Mouse (Mus musculus) heart, embryonic 14.5 days (tissue): ENCODE results near the gene Odf2. TPM values are rescaled to one million over a fixed set of nuclear protein-coding genes. Genes with fewer than 3 reads are reported as not detected.

Experiments
- ATAC-seq: fragments of 200-750 bp; cut with Nextera tagmentation; 2 replicates; pipeline ENCODE4 v1.8.0; 2017; ENCODE audit warnings: low read depth, moderate TSS enrichment; ENCODE audit not compliant: insufficient number of reproducible peaks, insufficient read depth, low FRiP score
- H3K27ac ChIP-seq, 2 experiments: fragments of 200-500 bp in 1 of 2; fragments of 300-500 bp in 1 of 2; sonication (generic) in 1 of 2; replicated peaks in 1 of 2; 2 replicates each; pipeline ENCODE4 v1.5.1; 2012 to 2014; ENCODE audit warnings: low read depth in 2 of 2, low read length in 2 of 2, control low read depth in 1 of 2, mild to moderate bottlenecking in 1 of 2, mixed read lengths in 1 of 2; ENCODE audit not compliant: control insufficient read depth in 1 of 2, insufficient read depth in 1 of 2
- H3K27me3 ChIP-seq: fragments of 300-500 bp; sonication (generic); 2 replicates; pipeline ENCODE4 v1.6.1; 2014; ENCODE audit warnings: mild to moderate bottlenecking, low read length, control low read depth; ENCODE audit not compliant: control insufficient read depth, insufficient read depth
- H3K36me3 ChIP-seq: fragments of 300-500 bp; sonication (generic); 2 replicates; pipeline ENCODE4 v1.6.1; 2014; ENCODE audit warnings: mild to moderate bottlenecking, control low read depth, low read length, mixed read lengths; ENCODE audit not compliant: control insufficient read depth, insufficient read depth
- H3K4me1 ChIP-seq, 2 experiments: fragments of 200-500 bp in 1 of 2; fragments of 300-500 bp in 1 of 2; sonication (generic) in 1 of 2; 2 replicates each; pipeline ENCODE4 v1.6.1; 2012 to 2014; ENCODE audit warnings: low read length in 2 of 2, control low read depth in 1 of 2, mixed read lengths in 1 of 2; ENCODE audit not compliant: control insufficient read depth in 2 of 2, insufficient read depth in 2 of 2
- H3K4me2 ChIP-seq: fragments of 300-500 bp; sonication (generic); 2 replicates; pipeline ENCODE4 v1.6.1; 2014; ENCODE audit warnings: mild to moderate bottlenecking, low read length
- H3K4me3 ChIP-seq, 2 experiments: fragments of 200-500 bp in 1 of 2; fragments of 300-500 bp in 1 of 2; sonication (generic) in 1 of 2; 2 replicates each; pipeline ENCODE4 v1.5.1; 2012 to 2014; ENCODE audit warnings: low read length in 2 of 2, mild to moderate bottlenecking in 2 of 2, control low read depth in 1 of 2, low read depth in 1 of 2, moderate library complexity in 1 of 2; ENCODE audit not compliant: control insufficient read depth in 1 of 2, insufficient read depth in 1 of 2
- H3K9ac ChIP-seq: fragments of 300-500 bp; sonication (generic); 2 replicates; pipeline ENCODE4 v1.6.1; 2014; ENCODE audit warnings: mild to moderate bottlenecking, low read length
- H3K9me3 ChIP-seq: fragments of 300-500 bp; sonication (generic); 2 replicates; pipeline ENCODE4 v1.6.1; 2016; ENCODE audit warnings: low read length, control low read depth; ENCODE audit not compliant: control insufficient read depth
- WGBS: fragments of 180-500 bp; shearing (Covaris S2); extraction: QIAGEN DNeasy Blood & Tissue Kit; methylation state at CpG from one replicate; pipeline ENCODE4 v1.1.7; 2014; 5-methylcytosine and 5-hydroxymethylcytosine counted together
- polyA plus RNA-seq: library from polyadenylated mRNA; unstranded; fragments of >200 nt; fragmentation: Nextera tagmentation; extraction: Ambion mirVana; gene quantifications from 2 replicates; pipeline ENCODE4 v1.2.1, GENCODE M21; 2014

The Odf2 gene
- polyA plus RNA-seq, 1 experiment from 2014 or later, result 46.8 TPM

GRCm38 (mm10) chr2:29869646-29870451 lies 19.2 kb upstream of the Odf2 start:
- WGBS, result 4% methylated on average over 17 of the region's 17 CpGs

GRCm38 (mm10) chr2:29872581-29873295 lies 16.3 kb upstream of the Odf2 start:
- Histone ChIP-seq H3K36me3 (peaks cover 8% of the 10 kb centered on the region), H3K4me1 (peaks cover 7 to 10% of the 10 kb centered on the region in 2 experiments; a peak in 2 of 4 replicates), H3K27ac (no peak overlapping the region), H3K9ac (no peak overlapping the region), H3K4me2 (no peak overlapping the region), H3K4me3 (no peak overlapping the region), H3K27me3 (no peaks in the 10 kb centered on the region), H3K9me3 (no peaks in the 10 kb centered on the region)
- WGBS, result 83% methylated on average over 10 of the region's 10 CpGs
- ATAC-seq, result no peak

More at GRCm38 (mm10) chr2:29869646-29870451, 19.2 kb upstream of the Odf2 start:
- H3K27ac ChIP-seq, result peak overlapping the region; percentile 53 to 74
- peak overlapping the region; percentile 78 for H3K9ac ChIP-seq
- H3K4me3 ChIP-seq, result peak overlapping the region; percentile 49 to 56
- peak overlapping the region; percentile 84 for H3K4me2 ChIP-seq
- peaks cover 7 to 10% of the 10 kb centered on the region in 2 experiments; a peak in 2 of 4 replicates for H3K4me1 ChIP-seq
- H3K36me3 ChIP-seq, result peaks cover 8% of the 10 kb centered on the region; the same call in 1 of the 2 replicates
- peak; percentile 12; the same call in 1 of the 2 replicates for ATAC-seq
- H3K9me3 ChIP-seq, result no peaks in the 10 kb centered on the region
- H3K27me3 ChIP-seq, result no peaks in the 10 kb centered on the region

DNA sequence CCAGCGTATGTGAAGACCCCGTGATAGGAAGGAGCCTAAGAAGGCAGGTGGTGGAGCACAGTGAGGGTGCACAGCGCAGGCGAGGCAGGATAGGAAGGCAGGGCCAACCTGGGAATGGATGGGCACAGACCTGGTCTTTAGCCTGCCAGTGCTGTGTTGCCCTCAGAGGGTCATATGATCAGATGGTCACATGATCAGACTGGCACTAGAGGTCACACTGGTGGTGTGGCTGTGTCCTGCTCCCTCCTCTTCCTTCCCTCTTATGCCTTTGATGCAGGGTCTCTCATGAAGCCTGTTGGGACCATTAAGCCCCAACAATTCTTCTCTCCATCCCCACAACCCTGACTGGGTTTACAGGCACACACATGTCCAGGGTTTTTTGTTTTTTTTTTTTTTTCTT lies 15.2 kb upstream of the Odf2 start:
- no peak overlapping the region for H3K27ac ChIP-seq
- 84% methylated on average over 4 of the region's 4 CpGs for WGBS
- no peaks in the 10 kb centered on the region for H3K27me3 ChIP-seq
- no peak for ATAC-seq
- H3K4me1 ChIP-seq, result peaks cover 7% of the 10 kb centered on the region in 2 experiments; a peak in 2 of 4 replicates
- no peak overlapping the region for H3K9ac ChIP-seq
- peaks cover 8% of the 10 kb centered on the region for H3K36me3 ChIP-seq
- H3K9me3 ChIP-seq, result no peaks in the 10 kb centered on the region
- H3K4me3 ChIP-seq, result no peak overlapping the region
- no peak overlapping the region for H3K4me2 ChIP-seq

GRCm38 (mm10) chr2:29878061-29878460 lies 11.0 kb upstream of the Odf2 start:
- Histone ChIP-seq H3K27me3 (no peaks in the 10 kb centered on the region), H3K4me3 (no peak overlapping the region), H3K27ac (no peak overlapping the region), H3K36me3 (peaks cover 4% of the 10 kb centered on the region), H3K4me2 (no peak overlapping the region), H3K9me3 (no peaks in the 10 kb centered on the region), H3K9ac (no peak overlapping the region), H3K4me1 (peaks cover 3 to 5% of the 10 kb centered on the region in 2 experiments; a peak in 2 of 4 replicates)
- WGBS, result 80% methylated on average over 4 of the region's 4 CpGs
- ATAC-seq, result no peak

GRCm38 (mm10) chr2:29879191-29879590 lies 9.8 kb upstream of the Odf2 start:
- Histone ChIP-seq H3K36me3 (no peaks in the 10 kb centered on the region; the same call in 1 of the 2 replicates), H3K4me2 (no peak overlapping the region), H3K4me3 (no peak overlapping the region), H3K27ac (no peak overlapping the region), H3K4me1 (peaks cover 3 to 5% of the 10 kb centered on the region in 2 experiments; a peak in 2 of 4 replicates), H3K9ac (no peak overlapping the region), H3K9me3 (no peaks in the 10 kb centered on the region), H3K27me3 (no peaks in the 10 kb centered on the region)
- ATAC-seq, result no peak
- WGBS, result 60% methylated on average over 8 of the region's 8 CpGs

DNA sequence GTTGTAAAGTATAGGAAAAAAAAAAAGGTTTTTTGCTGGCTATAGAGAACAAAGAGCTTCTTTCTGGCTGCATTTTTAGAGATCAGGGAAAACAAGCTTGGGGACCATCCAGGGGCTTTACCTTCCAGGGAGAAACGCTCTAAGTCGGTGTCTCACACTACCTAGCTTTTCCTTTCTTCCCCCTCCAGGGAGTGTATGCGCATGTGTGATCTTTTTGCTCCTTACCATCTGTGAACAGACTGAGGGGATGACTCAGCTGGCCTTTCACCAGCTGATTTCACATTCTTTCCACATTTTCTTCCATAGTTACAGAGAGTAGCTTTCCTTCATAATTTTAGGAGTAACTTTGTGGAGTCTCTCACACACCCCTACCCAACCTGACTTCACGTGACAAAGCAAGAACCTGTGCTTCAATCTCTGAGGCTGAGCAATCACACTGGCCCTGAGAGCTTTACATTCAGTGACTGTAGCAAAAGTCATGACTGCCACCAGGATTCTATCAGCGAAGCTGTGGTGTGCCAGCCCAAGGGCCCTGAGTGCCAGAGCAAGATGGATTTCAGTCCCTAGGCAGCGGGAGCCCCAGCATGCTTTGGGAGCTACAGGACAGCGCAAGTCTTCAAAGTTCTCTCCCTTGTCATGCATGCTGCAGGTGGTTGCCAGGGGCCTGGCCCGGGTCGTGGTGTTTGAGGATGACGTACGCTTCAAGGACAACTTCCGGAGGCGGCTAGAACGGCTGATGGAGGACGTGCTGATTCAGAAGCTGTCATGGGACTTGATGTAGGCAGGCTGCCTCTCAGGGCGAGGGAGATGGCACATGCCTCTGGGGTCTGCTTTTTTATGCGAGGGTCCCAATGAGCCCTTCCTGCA lies 8.8 kb upstream of the Odf2 start:
- Histone ChIP-seq H3K4me1 (peaks cover 3 to 5% of the 10 kb centered on the region in 2 experiments; a peak in 2 of 4 replicates), H3K27me3 (no peaks in the 10 kb centered on the region), H3K36me3 (no peaks in the 10 kb centered on the region; the same call in 1 of the 2 replicates), H3K9ac (no peak overlapping the region), H3K9me3 (no peaks in the 10 kb centered on the region), H3K4me3 (no peak overlapping the region), H3K4me2 (no peak overlapping the region), H3K27ac (no peak overlapping the region)
- no peak for ATAC-seq
- 58% methylated on average over 17 of the region's 17 CpGs for WGBS
